Mouse (Mus musculus) gonadal fat pad, adult 2 months (tissue): ENCODE results near the gene Parp8. TPM values are rescaled to one million over a fixed set of nuclear protein-coding genes. Genes with fewer than 3 reads are reported as not detected.
"Not testable (repeated sequence)": the region's sequence is repeated elsewhere in the genome, so short reads cannot be mapped to it uniquely, and the experiment has no call there.

ENCODE experiments used
- DNase-seq: peaks from one replicate; pipeline ENCODE4 v3.0.0-alpha.2; 2012; ENCODE audit warnings: low read depth
- polyA plus RNA-seq: library from polyadenylated mRNA; depleted of rRNA; stranded (reverse); fragments of >200 nt; gene quantifications from 2 replicates; pipeline ENCODE4 v1.2.3, GENCODE M21; 2012

Gene Parp8
- polyA plus RNA-seq, 1 experiment, result 15.3 TPM

DNA sequence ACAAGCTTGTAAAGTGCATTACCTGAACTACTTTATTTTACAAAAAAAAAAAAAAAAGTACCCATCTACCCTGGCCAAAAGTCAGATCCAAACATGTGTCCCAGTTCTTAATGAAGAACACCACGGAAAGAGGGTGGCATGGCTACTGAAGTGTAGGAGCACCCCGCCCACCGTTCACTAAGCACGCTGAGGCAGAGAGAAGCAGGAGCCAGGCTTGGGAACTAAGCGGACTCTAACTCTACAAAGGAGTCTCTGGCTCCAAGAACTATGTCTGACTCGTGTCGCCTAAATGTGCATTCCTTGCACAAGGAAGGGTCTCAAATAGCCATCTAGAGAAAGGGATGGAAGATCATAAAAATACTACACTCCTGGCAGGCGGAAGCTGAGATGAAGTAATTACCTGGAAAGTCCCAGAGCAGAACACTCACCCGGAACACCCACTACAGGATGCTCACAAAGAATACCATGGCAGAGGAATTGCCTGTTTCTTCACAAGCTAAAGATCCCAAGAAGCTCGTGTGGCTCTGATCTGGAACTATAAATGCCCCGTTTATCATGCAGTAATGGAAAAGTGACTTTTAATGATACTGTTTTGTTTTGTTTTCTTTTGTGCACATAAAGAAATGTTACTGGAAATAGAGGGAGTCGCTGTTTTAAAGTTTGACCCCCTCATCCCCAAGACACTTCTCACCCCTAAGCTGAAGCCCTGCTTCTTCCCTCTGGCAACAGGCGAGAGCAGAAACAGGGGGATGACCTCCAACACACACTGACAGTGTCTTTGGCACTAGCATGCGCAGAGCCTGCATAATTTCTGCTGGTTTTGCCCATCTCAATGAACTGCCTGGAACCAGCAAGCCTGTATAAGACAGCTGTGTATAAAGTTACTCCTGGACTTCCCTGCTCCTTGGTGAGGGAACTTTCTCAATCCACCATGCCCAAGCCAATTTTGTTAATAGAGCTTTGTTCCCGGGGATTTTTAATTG lies 62.6 kb downstream of the Parp8 start:
- no peak for DNase-seq

GRCm38 (mm10) chr13:116958776-116959589 lies 66.4 kb downstream of the Parp8 start:
- no peak for DNase-seq

DNA sequence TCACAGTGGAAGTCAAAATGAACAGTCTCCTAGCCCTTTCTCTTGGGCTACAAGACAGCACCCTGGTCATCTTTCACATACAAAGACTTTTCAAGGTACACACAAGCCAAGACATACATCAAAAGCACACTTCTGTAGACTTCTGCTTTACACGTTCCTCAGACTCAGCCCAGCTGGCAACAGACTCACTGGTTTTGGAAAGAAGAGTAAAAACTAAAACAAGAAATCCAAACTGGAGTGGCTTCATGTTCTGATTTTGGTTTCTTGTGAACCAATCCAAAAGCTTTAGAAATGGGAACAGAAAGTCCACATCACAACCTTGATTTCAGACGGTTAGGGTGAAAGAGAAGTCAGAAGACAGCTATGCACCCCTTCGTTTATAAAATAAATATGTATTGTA lies 67.8 kb downstream of the Parp8 start:
- no peak for DNase-seq

DNA sequence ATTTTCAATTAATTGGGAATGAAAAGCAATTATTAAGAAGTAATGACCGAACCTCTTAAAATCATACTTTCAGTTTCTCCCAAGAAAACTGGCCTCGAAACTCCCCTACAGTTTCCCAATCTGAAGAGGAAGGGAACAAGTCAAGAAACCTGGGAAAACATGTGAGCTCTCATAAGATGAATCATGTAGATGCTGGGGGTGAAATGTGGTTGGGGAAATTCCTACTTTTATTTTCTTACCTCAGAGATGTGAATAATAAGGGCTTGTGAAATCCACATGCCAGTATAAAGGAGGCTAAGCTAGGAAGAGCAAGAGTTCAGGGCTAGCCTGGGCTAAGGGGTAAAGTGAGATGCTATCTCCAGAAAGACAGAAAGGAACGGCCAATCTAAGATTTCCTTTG lies 74.0 kb downstream of the Parp8 start:
- DNase-seq, result no peak

DNA sequence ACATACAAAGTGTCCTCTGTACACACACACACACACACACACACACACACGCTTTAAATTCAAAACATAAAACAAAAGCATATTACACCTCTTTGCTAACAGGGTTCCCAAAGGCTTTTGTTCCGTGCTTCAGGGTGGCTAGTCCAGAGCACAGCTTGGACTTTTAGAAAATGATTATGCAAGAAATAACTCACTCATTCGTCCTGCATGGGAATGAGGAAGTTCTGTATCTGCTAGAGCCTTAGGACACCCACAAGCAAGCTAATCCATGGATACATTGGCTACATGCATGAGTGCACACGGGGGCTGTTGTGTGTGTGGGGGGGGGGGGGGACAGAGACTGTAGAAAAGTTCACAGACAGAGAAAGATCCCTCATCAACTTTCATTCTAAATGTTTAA lies 75.8 kb downstream of the Parp8 start:
- DNase-seq, result no peak

- DNase-seq, result no peak
These were observed 76.3 kb downstream of the Parp8 start for GRCm38 (mm10) chr13:116949056-116949455.

- DNase-seq, result no peak
These were observed 77.1 kb downstream of the Parp8 start for GRCm38 (mm10) chr13:116948299-116948659.

DNA sequence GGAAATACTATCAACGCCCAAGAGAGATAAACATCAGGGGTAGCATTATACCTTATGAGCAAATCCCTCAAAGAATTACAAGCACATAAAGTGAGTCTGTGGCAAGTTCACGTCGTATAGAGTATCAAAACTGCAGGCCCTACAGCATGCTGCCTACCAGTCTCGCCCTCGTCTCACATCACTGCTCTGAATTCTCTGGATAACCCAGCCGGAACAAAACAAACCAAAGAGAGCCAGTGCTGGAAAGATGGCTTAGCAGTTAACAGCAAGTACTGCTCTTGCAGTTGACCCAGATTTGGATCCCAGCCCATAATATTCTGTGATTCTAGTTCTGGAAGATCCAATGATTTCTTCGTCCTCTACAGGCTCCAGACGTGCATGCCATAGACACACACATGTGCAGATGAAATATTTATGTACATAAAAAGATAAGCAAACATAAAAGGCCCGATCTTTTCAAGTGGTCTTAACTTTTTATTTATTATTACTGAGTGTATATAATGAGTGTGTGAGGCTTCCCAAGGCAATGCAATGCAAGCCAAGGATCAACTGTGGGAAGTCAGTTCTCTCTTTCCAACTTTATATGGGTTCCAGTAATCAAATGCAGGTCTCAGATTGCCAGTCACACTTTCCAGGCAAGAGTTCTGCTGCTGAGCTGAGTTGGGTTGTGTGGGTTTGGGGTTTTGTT lies 77.6 kb downstream of the Parp8 start:
- DNase-seq, result no peak

GRCm38 (mm10) chr13:116946566-116946965 lies 78.8 kb downstream of the Parp8 start:
- no peak for DNase-seq

GRCm38 (mm10) chr13:116941280-116942015 lies 83.9 kb downstream of the Parp8 start:
- no peak for DNase-seq

GRCm38 (mm10) chr13:116940761-116941160 lies 84.6 kb downstream of the Parp8 start:
- DNase-seq, result no peak

- DNase-seq, result not testable (repeated sequence)
These were observed 88.3 kb downstream of the Parp8 start for GRCm38 (mm10) chr13:116937019-116937418.

- DNase-seq, result no peak
These were observed 107.9 kb downstream of the Parp8 start for GRCm38 (mm10) chr13:116917387-116917930.

DNA sequence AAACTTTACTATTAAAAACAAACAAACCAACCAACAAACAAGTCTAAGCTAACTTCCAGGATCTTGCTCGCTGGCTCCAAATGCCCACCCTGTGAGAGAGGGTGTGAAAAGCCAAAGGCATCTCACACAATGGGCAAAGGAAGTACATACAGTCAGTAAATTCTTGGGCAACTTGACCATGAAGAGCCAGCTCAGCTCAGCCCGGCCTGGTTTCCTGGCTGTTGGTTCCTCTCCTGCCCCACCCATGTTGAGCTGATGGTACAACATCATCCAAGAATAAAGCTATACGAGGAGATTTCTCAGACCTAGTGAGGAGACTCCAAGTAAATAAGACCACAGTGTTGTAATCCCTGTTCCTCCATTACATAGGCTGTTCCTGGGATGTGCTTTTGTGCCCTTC lies 117.1 kb downstream of the Parp8 start:
- DNase-seq, result no peak

DNA sequence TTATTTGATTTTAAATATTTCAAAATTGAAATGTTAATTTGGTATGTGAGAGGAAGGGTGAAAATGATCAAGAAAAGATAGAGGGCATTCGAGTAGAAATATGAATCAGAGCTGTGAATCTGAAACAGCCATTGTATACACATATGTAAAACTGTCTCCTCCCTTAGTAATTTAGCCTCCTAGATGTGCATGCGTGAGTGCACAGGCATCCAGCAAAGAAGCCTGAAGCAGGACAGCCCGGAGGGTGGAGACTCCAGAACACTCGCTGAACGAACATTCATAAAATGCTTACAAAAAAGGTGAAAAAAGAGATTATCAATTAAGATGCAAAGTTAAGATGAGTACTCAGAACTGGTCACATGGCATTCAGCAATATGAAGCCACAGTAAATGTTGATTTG lies 121.9 kb downstream of the Parp8 start:
- DNase-seq, result no peak

- no peak for DNase-seq
These were observed 126.9 kb downstream of the Parp8 start for GRCm38 (mm10) chr13:116898395-116898794.

DNA sequence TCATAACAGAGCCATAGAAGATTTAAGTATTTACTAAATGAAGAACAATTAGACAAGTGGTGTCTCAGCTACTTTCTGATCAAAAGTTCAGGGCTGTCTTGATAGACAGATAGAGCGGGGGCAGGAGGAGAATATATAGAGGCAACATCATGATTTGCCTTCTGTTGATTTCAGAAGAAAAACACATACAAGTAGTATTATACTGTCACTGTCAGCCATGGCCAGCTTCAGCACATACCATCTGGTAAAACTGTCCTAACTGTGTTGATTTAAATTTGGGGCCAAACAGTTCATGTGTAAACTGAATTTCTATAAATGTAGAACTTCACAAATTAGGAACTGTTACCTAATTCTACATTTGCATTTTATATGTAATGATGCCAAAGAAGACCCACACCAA lies 127.6 kb downstream of the Parp8 start:
- no peak for DNase-seq

GRCm38 (mm10) chr13:116884422-116884942 lies 140.9 kb downstream of the Parp8 start:
- no peak for DNase-seq

GRCm38 (mm10) chr13:116882226-116882625 lies 143.1 kb downstream of the Parp8 start:
- no peak for DNase-seq

DNA sequence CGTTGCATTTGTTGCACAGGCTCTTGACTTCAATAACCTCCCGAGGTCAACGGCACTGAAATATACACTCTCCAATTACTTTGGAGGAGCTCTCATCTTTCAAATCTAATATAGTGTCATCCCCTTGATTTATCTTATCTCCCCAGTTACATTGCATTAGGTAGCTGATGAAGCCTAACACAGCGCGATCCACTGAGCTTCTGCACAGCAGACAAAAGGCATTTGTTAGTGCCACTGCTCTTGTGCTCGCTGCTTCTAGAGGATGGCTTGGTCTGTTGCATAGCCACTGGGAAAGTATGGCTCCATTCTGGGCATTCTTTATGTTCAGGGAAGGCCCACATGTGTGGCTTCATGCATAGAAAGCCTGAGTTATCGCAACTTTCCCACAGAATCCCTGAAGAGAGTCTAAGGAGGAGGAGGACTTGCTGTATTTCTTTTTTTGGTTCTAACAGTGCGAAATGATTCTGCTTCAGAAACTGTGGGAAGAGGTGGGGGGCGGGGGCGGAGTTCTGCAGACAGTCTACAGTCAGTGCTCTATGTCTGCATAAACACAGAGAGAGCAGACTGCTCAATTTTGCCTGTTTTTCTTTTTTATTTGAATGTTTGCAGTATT lies 145.7 kb downstream of the Parp8 start:
- no peak for DNase-seq
